Mouse (Mus musculus): Measurements from ENCODE around the gene Nmt1. TPM values are rescaled to one million over a fixed set of nuclear protein-coding genes. Genes with fewer than 3 reads are reported as not detected.

The Nmt1 gene
- polyA plus RNA-seq, 1 experiment from 2014 or later, result 60.0 TPM

GRCm38 (mm10) chr11:103009208-103009607 lies 18.8 kb upstream of the Nmt1 start:
- 85% methylated on average over 8 of the region's 8 CpGs for WGBS
- H3K27ac ChIP-seq (replicated peaks; ENCODE audit: low read depth, low read length), result no peak overlapping the region
- H3K4me3 ChIP-seq (ENCODE audit: low read depth, low read length), result no peak overlapping the region
- no peak overlapping the region for H3K4me2 ChIP-seq (ENCODE audit: low read depth, low read length)
- H3K36me3 ChIP-seq (ENCODE audit: control insufficient read depth, insufficient read depth, low read length), result peaks cover 25% of the 10 kb centered on the region
- no peak for DNase-seq (ENCODE audit: low spot score)
- no peaks in the 10 kb centered on the region; the same call in 1 of the 2 replicates for H3K4me1 ChIP-seq (ENCODE audit: control insufficient read depth, insufficient read depth, low read length)
- no peaks in the 10 kb centered on the region for H3K27me3 ChIP-seq (replicated peaks; ENCODE audit: control insufficient read depth, insufficient read depth, low read length)
- ATAC-seq (ENCODE audit: low read depth), result no peak
- no peak overlapping the region for H3K9ac ChIP-seq (ENCODE audit: low read depth, low read length)
- H3K9me3 ChIP-seq (ENCODE audit: control insufficient read depth, low read length), result no peaks in the 10 kb centered on the region

- no peaks in the 10 kb centered on the region for H3K9me3 ChIP-seq (ENCODE audit: control insufficient read depth, low read length)
- no peak overlapping the region for H3K9ac ChIP-seq (ENCODE audit: low read depth, low read length)
- no peak for ATAC-seq (ENCODE audit: low read depth)
- H3K27me3 ChIP-seq (replicated peaks; ENCODE audit: control insufficient read depth, insufficient read depth, low read length), result no peaks in the 10 kb centered on the region
- H3K4me3 ChIP-seq (ENCODE audit: low read depth, low read length), result no peak overlapping the region
- peaks cover 25% of the 10 kb centered on the region for H3K36me3 ChIP-seq (ENCODE audit: control insufficient read depth, insufficient read depth, low read length)
- no peak overlapping the region for H3K4me2 ChIP-seq (ENCODE audit: low read depth, low read length)
- H3K27ac ChIP-seq (replicated peaks; ENCODE audit: low read depth, low read length), result no peak overlapping the region
- peaks cover 3% of the 10 kb centered on the region; the same call in 1 of the 2 replicates for H3K4me1 ChIP-seq (ENCODE audit: control insufficient read depth, insufficient read depth, low read length)
- 86% methylated on average over 13 of the region's 13 CpGs for WGBS
- DNase-seq (ENCODE audit: low spot score), result no peak
Measured at GRCm38 (mm10) chr11:103010454-103011205, 17.4 kb upstream of the Nmt1 start.

- Histone ChIP-seq H3K4me1 (ENCODE audit: control insufficient read depth, insufficient read depth, low read length) (peaks cover 8% of the 10 kb centered on the region; the same call in 1 of the 2 replicates), H3K36me3 (ENCODE audit: control insufficient read depth, insufficient read depth, low read length) (peaks cover 24% of the 10 kb centered on the region), H3K4me3 (ENCODE audit: low read depth, low read length) (no peak overlapping the region), H3K9me3 (ENCODE audit: control insufficient read depth, low read length) (no peaks in the 10 kb centered on the region), H3K27me3 (replicated peaks; ENCODE audit: control insufficient read depth, insufficient read depth, low read length) (no peaks in the 10 kb centered on the region), H3K27ac (replicated peaks; ENCODE audit: low read depth, low read length) (no peak overlapping the region), H3K4me2 (ENCODE audit: low read depth, low read length) (no peak overlapping the region), H3K9ac (ENCODE audit: low read depth, low read length) (no peak overlapping the region)
- no peak for ATAC-seq (ENCODE audit: low read depth)
- no peak for DNase-seq (ENCODE audit: low spot score)
- WGBS, result 90% methylated on average over 2 of the region's 2 CpGs
Measured at GRCm38 (mm10) chr11:103011206-103011497, 16.8 kb upstream of the Nmt1 start.

GRCm38 (mm10) chr11:103015881-103016825 lies 11.8 kb upstream of the Nmt1 start:
- Histone ChIP-seq H3K4me3 (ENCODE audit: low read depth, low read length) (peak overlapping the region; percentile 84), H3K4me1 (ENCODE audit: control insufficient read depth, insufficient read depth, low read length) (peaks cover 9% of the 10 kb centered on the region; the same call in 1 of the 2 replicates), H3K27ac (replicated peaks; ENCODE audit: low read depth, low read length) (peak overlapping the region; percentile 91), H3K36me3 (ENCODE audit: control insufficient read depth, insufficient read depth, low read length) (peaks cover 10% of the 10 kb centered on the region), H3K9me3 (ENCODE audit: control insufficient read depth, low read length) (no peaks in the 10 kb centered on the region), H3K9ac (ENCODE audit: low read depth, low read length) (peak overlapping the region; percentile 92), H3K4me2 (ENCODE audit: low read depth, low read length) (peak overlapping the region; percentile 76), H3K27me3 (replicated peaks; ENCODE audit: control insufficient read depth, insufficient read depth, low read length) (no peaks in the 10 kb centered on the region)
- WGBS, result 40% methylated on average over 27 of the region's 27 CpGs
- ATAC-seq (ENCODE audit: low read depth), result no peak
- no peak for DNase-seq (ENCODE audit: low spot score)

- Histone ChIP-seq H3K27me3 (replicated peaks; ENCODE audit: control insufficient read depth, insufficient read depth, low read length) (no peaks in the 10 kb centered on the region), H3K4me1 (ENCODE audit: control insufficient read depth, insufficient read depth, low read length) (peaks cover 9% of the 10 kb centered on the region; the same call in 1 of the 2 replicates), H3K27ac (replicated peaks; ENCODE audit: low read depth, low read length) (peak overlapping the region; percentile 91), H3K36me3 (ENCODE audit: control insufficient read depth, insufficient read depth, low read length) (peaks cover 10% of the 10 kb centered on the region), H3K9me3 (ENCODE audit: control insufficient read depth, low read length) (no peaks in the 10 kb centered on the region), H3K9ac (ENCODE audit: low read depth, low read length) (peak overlapping the region; percentile 92), H3K4me2 (ENCODE audit: low read depth, low read length) (peak overlapping the region; percentile 76), H3K4me3 (ENCODE audit: low read depth, low read length) (peak overlapping the region; percentile 84)
- peak; percentile 98 for ATAC-seq (ENCODE audit: low read depth)
- WGBS, result under 1% methylated on average over 39 of the region's 41 CpGs
- DNase-seq (ENCODE audit: low spot score), result peak; percentile 97
Measured at GRCm38 (mm10) chr11:103016930-103017329, 11.1 kb upstream of the Nmt1 start.

- H3K9me3 ChIP-seq (ENCODE audit: control insufficient read depth, low read length), result no peaks in the 10 kb centered on the region
- H3K36me3 ChIP-seq (ENCODE audit: control insufficient read depth, insufficient read depth, low read length), result peaks cover 8% of the 10 kb centered on the region
- H3K4me2 ChIP-seq (ENCODE audit: low read depth, low read length), result no peak overlapping the region
- 70% methylated on average over 9 of the region's 9 CpGs for WGBS
- no peaks in the 10 kb centered on the region for H3K27me3 ChIP-seq (replicated peaks; ENCODE audit: control insufficient read depth, insufficient read depth, low read length)
- no peak for DNase-seq (ENCODE audit: low spot score)
- ATAC-seq (ENCODE audit: low read depth), result no peak
- H3K9ac ChIP-seq (ENCODE audit: low read depth, low read length), result no peak overlapping the region
- H3K27ac ChIP-seq (replicated peaks; ENCODE audit: low read depth, low read length), result no peak overlapping the region
- peaks cover 9% of the 10 kb centered on the region; the same call in 1 of the 2 replicates for H3K4me1 ChIP-seq (ENCODE audit: control insufficient read depth, insufficient read depth, low read length)
- no peak overlapping the region for H3K4me3 ChIP-seq (ENCODE audit: low read depth, low read length)
Measured at GRCm38 (mm10) chr11:103017661-103018060, 10.3 kb upstream of the Nmt1 start.

GRCm38 (mm10) chr11:103018860-103019259 lies 9.1 kb upstream of the Nmt1 start:
- H3K9me3 ChIP-seq (ENCODE audit: control insufficient read depth, low read length), result no peaks in the 10 kb centered on the region
- H3K4me2 ChIP-seq (ENCODE audit: low read depth, low read length), result no peak overlapping the region
- H3K4me3 ChIP-seq (ENCODE audit: low read depth, low read length), result no peak overlapping the region
- peaks cover 9% of the 10 kb centered on the region; the same call in 1 of the 2 replicates for H3K4me1 ChIP-seq (ENCODE audit: control insufficient read depth, insufficient read depth, low read length)
- H3K27ac ChIP-seq (replicated peaks; ENCODE audit: low read depth, low read length), result no peak overlapping the region
- H3K27me3 ChIP-seq (replicated peaks; ENCODE audit: control insufficient read depth, insufficient read depth, low read length), result no peaks in the 10 kb centered on the region
- no peak for ATAC-seq (ENCODE audit: low read depth)
- 68% methylated on average over 6 of the region's 6 CpGs for WGBS
- H3K36me3 ChIP-seq (ENCODE audit: control insufficient read depth, insufficient read depth, low read length), result no peaks in the 10 kb centered on the region
- H3K9ac ChIP-seq (ENCODE audit: low read depth, low read length), result no peak overlapping the region
- no peak for DNase-seq (ENCODE audit: low spot score)

- Histone ChIP-seq H3K4me3 (ENCODE audit: low read depth, low read length) (no peak overlapping the region), H3K27me3 (replicated peaks; ENCODE audit: control insufficient read depth, insufficient read depth, low read length) (no peaks in the 10 kb centered on the region), H3K36me3 (ENCODE audit: control insufficient read depth, insufficient read depth, low read length) (no peaks in the 10 kb centered on the region; the same call in 1 of the 2 replicates), H3K9ac (ENCODE audit: low read depth, low read length) (no peak overlapping the region), H3K27ac (replicated peaks; ENCODE audit: low read depth, low read length) (no peak overlapping the region), H3K4me2 (ENCODE audit: low read depth, low read length) (no peak overlapping the region), H3K9me3 (ENCODE audit: control insufficient read depth, low read length) (no peaks in the 10 kb centered on the region), H3K4me1 (ENCODE audit: control insufficient read depth, insufficient read depth, low read length) (peaks cover 9% of the 10 kb centered on the region; the same call in 1 of the 2 replicates)
- no peak for DNase-seq (ENCODE audit: low spot score)
- ATAC-seq (ENCODE audit: low read depth), result no peak
- 69% methylated on average over 7 of the region's 7 CpGs for WGBS
Measured at GRCm38 (mm10) chr11:103019325-103019724, 8.7 kb upstream of the Nmt1 start.
